Mouse (Mus musculus) brown adipose tissue, adult 24 weeks (tissue): ENCODE measurements around the gene Pakap. TPM values are rescaled to one million over a fixed set of nuclear protein-coding genes. Genes with fewer than 3 reads are reported as not detected.

Source experiments
- H3K27ac ChIP-seq: fragments of 200-500 bp; replicated peaks from 2 replicates; pipeline ENCODE4 v1.5.1; 2012; ENCODE audit warnings: low read depth, mild to moderate bottlenecking, low read length
- H3K4me1 ChIP-seq: fragments of 200-500 bp; 2 replicates; pipeline ENCODE4 v1.6.1; 2012; ENCODE audit warnings: low read length, mixed read lengths; ENCODE audit not compliant: control insufficient read depth, insufficient read depth, insufficient read length
- H3K4me3 ChIP-seq: fragments of 200-500 bp; 2 replicates; pipeline ENCODE4 v1.5.1; 2012; ENCODE audit warnings: low read depth, mild to moderate bottlenecking, low read length, moderate library complexity; ENCODE audit not compliant: insufficient read depth
- polyA plus RNA-seq: library from polyadenylated mRNA; stranded (reverse); fragments of >200 nt; gene quantifications from 2 replicates; pipeline ENCODE4 v1.2.4, GENCODE M21; 2012; ENCODE audit not compliant: missing spikeins, insufficient read depth, insufficient read length

Pakap gene
- polyA plus RNA-seq, 1 experiment: 30.1 TPM

- no peak overlapping the region for H3K4me3 ChIP-seq
- H3K4me1 ChIP-seq: peaks cover 27% of the 10 kb centered on the region
- 0 out of 2 replicates have a peak overlapping the region, but pooled peaks have one; percentile 16 for H3K27ac ChIP-seq
These were observed 241.5 kb downstream of the Pakap start for GRCm38 (mm10) chr4:57809449-57809848.

GRCm38 (mm10) chr4:57812075-57812474 lies 244.1 kb downstream of the Pakap start:
- Histone ChIP-seq H3K4me3 (no peak overlapping the region), H3K27ac (peak overlapping the region; percentile 90), H3K4me1 (peaks cover 26% of the 10 kb centered on the region)

GRCm38 (mm10) chr4:57812916-57813575 lies 245.1 kb downstream of the Pakap start:
- Histone ChIP-seq H3K27ac (peak overlapping the region; percentile 90), H3K4me1 (peaks cover 22% of the 10 kb centered on the region), H3K4me3 (no peak overlapping the region)

- no peak overlapping the region for H3K4me3 ChIP-seq
- H3K27ac ChIP-seq: peak overlapping the region; percentile 90
- H3K4me1 ChIP-seq: peaks cover 19% of the 10 kb centered on the region
These were observed 245.6 kb downstream of the Pakap start for GRCm38 (mm10) chr4:57813576-57813945.

DNA sequence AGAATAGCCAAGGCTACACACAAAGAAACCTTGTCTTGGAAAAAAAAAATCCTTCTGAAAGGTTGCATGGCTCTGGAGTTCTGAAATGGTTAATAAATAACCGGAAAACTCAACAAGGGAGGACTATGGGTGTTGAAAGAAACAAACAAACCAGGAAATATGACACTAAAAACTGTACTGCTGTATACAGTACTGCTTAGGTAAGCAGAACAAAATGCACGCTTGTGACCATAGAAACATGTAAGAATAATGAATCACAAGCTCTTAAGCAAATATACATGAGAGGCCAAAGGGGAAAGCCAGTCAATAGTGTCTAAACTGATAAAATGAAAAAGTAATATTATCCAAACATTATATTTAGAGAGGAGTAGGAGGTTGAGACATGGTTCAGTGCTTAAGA lies 247.4 kb downstream of the Pakap start:
- H3K4me1 ChIP-seq: peaks cover 16% of the 10 kb centered on the region
- no peak overlapping the region for H3K4me3 ChIP-seq
- no peak overlapping the region for H3K27ac ChIP-seq

GRCm38 (mm10) chr4:57816146-57816545 lies 248.2 kb downstream of the Pakap start:
- H3K4me3 ChIP-seq: no peak overlapping the region
- H3K4me1 ChIP-seq: peaks cover 17% of the 10 kb centered on the region
- 0 out of 2 replicates have a peak overlapping the region, but pooled peaks have one; percentile 12 for H3K27ac ChIP-seq

DNA sequence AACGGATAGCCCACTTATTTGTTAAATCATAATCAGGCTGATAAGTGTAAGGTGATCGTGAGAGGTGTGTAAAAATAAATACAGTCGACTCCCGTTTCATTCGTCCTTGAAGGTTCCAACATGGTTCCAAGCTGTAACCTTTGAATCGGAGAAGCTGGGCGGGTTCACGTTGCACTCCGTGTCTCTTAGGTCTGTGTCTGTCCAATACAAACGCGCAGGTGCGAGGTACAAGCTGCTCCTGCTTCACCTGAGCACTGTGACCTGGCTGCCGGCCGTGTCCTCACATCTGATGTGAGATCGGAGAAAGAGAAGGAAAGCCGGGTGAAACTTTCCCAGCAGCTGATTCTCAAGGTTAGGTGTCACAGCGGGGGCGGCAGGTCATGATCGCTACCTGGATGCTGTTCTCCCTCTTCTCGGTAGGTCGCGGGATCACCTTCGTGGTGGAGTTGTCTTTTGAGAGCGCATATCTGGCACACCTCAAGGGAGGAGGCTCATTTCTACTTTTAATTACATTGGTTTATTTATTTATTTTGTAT lies 252.9 kb downstream of the Pakap start:
- H3K27ac ChIP-seq: no peak overlapping the region

DNA sequence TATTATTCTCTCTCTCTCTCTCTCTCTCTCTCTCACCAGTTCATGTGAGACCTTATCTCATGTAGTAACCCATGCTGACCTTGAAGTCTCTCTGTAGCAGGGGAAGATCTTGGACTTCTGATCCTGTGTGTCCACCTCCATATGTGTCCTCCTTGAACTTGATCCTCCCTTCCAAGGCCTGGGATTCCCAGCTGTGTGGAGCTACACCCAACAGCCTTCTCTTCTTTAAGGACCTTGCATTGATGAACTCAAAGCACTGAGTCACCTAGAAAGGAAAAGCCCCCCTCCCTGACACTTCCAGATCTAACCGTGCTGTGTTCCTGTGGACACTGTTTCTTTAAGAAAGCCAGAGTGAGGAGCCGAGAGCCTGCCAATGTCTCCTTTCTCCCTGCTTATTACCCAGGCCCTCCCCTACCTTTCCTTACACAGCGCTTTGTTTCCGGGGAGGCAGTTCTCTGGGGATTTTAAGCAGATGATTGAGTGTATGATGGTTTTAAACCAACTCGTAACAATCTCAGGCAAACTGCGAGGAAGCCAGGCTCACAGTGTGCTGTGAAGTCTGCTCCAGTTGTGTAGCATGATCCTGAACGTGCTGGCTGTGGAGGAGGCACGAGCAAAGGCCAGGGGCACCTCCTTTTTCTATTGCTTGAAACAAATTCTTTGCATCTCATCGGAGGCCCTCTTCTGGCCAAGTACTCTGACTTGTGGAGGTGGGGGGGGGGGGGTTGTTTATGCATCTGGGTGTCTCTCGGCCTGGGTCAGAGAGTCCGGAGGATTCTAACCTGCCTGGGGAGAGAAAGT lies 253.8 kb downstream of the Pakap start:
- Histone ChIP-seq H3K27ac (peak overlapping the region; percentile 78), H3K4me1 (peaks cover 25% of the 10 kb centered on the region), H3K4me3 (peak overlapping the region; percentile 51; the same call in 1 of the 2 replicates)

More for the DNA sequence above, 252.9 kb downstream of the Pakap start:
- no peak overlapping the region for H3K4me3 ChIP-seq
- H3K4me1 ChIP-seq: peaks cover 25% of the 10 kb centered on the region

GRCm38 (mm10) chr4:57822641-57823040 lies 254.7 kb downstream of the Pakap start:
- H3K4me1 ChIP-seq: peaks cover 25% of the 10 kb centered on the region
- no peak overlapping the region for H3K4me3 ChIP-seq
- no peak overlapping the region for H3K27ac ChIP-seq

DNA sequence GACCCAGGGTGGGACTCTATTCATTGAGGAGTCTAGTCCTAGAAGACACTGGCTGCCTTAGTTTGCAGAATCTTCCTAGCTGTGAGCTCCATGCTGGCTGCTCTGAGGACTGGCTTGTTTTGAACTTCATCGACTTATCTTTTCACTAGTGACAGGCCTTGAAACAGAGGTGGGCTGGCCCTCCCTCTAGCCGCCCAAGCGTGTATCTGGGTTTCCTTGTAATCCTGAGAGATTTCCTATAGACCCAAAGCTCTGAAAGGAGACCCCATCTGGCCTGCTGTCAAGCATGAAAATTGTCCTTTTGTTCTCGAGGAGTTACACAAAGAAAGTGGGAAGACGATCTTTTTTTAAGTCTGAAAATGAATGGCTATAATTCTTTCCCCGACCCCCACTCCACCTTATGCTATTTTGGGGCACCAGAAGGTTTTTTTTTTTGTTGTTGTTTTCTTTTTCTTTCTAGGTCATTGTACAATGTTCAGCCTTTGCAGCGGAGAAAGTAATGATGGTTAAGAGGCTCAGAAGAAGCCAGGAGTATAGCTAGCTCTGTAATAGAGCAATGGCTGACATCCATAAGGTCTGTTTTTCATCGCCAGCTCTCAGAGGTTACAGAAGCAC lies 256.8 kb downstream of the Pakap start:
- Histone ChIP-seq H3K4me1 (peaks cover 25% of the 10 kb centered on the region), H3K27ac (no peak overlapping the region), H3K4me3 (no peak overlapping the region)

DNA sequence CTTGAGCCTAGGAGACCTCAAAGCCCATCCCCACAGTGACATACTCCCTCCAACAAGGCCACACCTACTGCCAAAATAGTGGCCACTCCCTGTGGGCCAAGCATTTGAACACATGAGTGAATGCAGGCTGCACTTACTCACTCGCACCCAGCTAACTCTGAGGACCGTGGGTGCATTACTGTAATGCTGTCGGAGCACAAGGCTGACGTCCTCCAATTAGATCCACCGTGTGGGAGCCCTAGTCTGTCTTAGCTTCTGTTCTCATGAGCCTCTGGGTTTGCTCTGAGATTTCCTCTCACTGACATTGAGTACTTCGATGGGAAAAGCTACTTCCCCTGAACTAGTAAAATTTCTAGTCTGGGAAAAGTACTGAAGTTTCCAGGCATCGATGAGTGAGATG lies 258.3 kb downstream of the Pakap start:
- no peak overlapping the region for H3K4me3 ChIP-seq
- H3K4me1 ChIP-seq: peaks cover 27% of the 10 kb centered on the region
- no peak overlapping the region for H3K27ac ChIP-seq

DNA sequence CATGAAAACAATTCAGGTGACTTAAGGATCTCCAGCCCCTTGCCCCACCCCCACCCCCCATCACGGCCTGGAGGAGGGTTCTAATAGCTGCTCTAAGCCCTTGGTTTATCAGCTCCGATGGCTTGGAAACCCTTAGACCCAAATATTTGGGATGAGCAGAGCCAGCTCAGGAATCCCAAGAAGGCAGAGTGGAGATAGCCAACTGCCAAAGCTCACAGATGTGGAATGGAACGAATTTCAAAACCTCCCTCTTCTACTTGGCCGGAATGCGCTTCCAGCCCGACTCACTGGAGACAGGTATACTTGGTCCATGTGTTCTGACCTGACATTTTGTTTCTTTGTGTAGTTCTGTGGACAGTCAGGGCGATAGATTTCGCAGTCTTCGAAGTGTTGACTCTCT lies 261.2 kb downstream of the Pakap start:
- H3K4me1 ChIP-seq: peaks cover 30% of the 10 kb centered on the region
- H3K27ac ChIP-seq: no peak overlapping the region
- H3K4me3 ChIP-seq: no peak overlapping the region

- no peak overlapping the region for H3K4me3 ChIP-seq
- peaks cover 26% of the 10 kb centered on the region for H3K4me1 ChIP-seq
- no peak overlapping the region for H3K27ac ChIP-seq
These were observed 261.8 kb downstream of the Pakap start for GRCm38 (mm10) chr4:57829740-57830139.

GRCm38 (mm10) chr4:57832318-57832717 lies 264.3 kb downstream of the Pakap start:
- no peak overlapping the region for H3K4me3 ChIP-seq
- peaks cover 29% of the 10 kb centered on the region for H3K4me1 ChIP-seq
- H3K27ac ChIP-seq: peak overlapping the region; percentile 26; the same call in 1 of the 2 replicates

GRCm38 (mm10) chr4:57833060-57833459 lies 265.1 kb downstream of the Pakap start:
- H3K27ac ChIP-seq: 0 out of 2 replicates have a peak overlapping the region, but pooled peaks have one; percentile 17
- H3K4me3 ChIP-seq: no peak overlapping the region
- peaks cover 33% of the 10 kb centered on the region for H3K4me1 ChIP-seq
